Mouse (Mus musculus) bone marrow, adult 2 months (tissue): ENCODE data around the gene Zfp36.

Source experiments
- CTCF ChIP-seq: fragments of 200-500 bp; IDR thresholded peaks from 2 replicates; pipeline ENCODE4 v1.5.1; 2011; ENCODE audit warnings: low read length, control low read depth; ENCODE audit not compliant: control insufficient read depth, insufficient read depth
- POLR2A ChIP-seq: fragments of 200-500 bp; IDR thresholded peaks from 2 replicates; pipeline ENCODE4 v1.6.1; 2011; ENCODE audit warnings: low read depth, mild to moderate bottlenecking, control low read depth, low read length, borderline replicate concordance; ENCODE audit not compliant: control insufficient read depth

GRCm38 (mm10) chr7:28328260-28328659 is 51.8 kb downstream of the Zfp36 start:
- TF ChIP-seq CTCF (no peak), POLR2A (no peak)
